Mouse (Mus musculus): ENCODE results near the gene Macrod1.

The Macrod1 gene

GRCm38 (mm10) chr19:7142207-7142915, 85.8 kb downstream of the Macrod1 start:
- no peak for DNase-seq (ENCODE audit: low spot score in 2 of 2)

GRCm38 (mm10) chr19:7143854-7144253, 87.2 kb downstream of the Macrod1 start:
- peak; percentile 73 to 87 for DNase-seq (ENCODE audit: low spot score in 2 of 2)

GRCm38 (mm10) chr19:7144458-7144857, 87.8 kb downstream of the Macrod1 start:
- DNase-seq (ENCODE audit: low spot score in 2 of 2): no peak

- no peak for DNase-seq (ENCODE audit: low spot score in 2 of 2)
Observed at GRCm38 (mm10) chr19:7146376-7146775, 89.8 kb downstream of the Macrod1 start.

GRCm38 (mm10) chr19:7148096-7148495, 91.5 kb downstream of the Macrod1 start:
- DNase-seq (ENCODE audit: low spot score in 2 of 2): no peak

GRCm38 (mm10) chr19:7148541-7149085, 92.0 kb downstream of the Macrod1 start:
- DNase-seq (ENCODE audit: low spot score in 2 of 2): no peak

GRCm38 (mm10) chr19:7149158-7149685, 92.6 kb downstream of the Macrod1 start:
- no peak for DNase-seq (ENCODE audit: low spot score in 2 of 2)

GRCm38 (mm10) chr19:7151300-7151926, 94.8 kb downstream of the Macrod1 start:
- DNase-seq (ENCODE audit: low spot score in 2 of 2): no peak

- no peak for DNase-seq (ENCODE audit: low spot score in 2 of 2)
Observed at GRCm38 (mm10) chr19:7151927-7152653, 95.5 kb downstream of the Macrod1 start.

- no peak for DNase-seq (ENCODE audit: low spot score in 2 of 2)
Observed at GRCm38 (mm10) chr19:7153232-7153631, 96.6 kb downstream of the Macrod1 start.

GRCm38 (mm10) chr19:7155196-7155595, 98.6 kb downstream of the Macrod1 start:
- no peak for DNase-seq (ENCODE audit: low spot score in 2 of 2)

GRCm38 (mm10) chr19:7157734-7158133, 101.1 kb downstream of the Macrod1 start:
- DNase-seq (ENCODE audit: low spot score in 2 of 2): no peak

- DNase-seq (ENCODE audit: low spot score in 2 of 2): peak in 1 of 2 experiments; percentile 28
Observed at GRCm38 (mm10) chr19:7160151-7160906, 103.7 kb downstream of the Macrod1 start.

GRCm38 (mm10) chr19:7161064-7161463, 104.5 kb downstream of the Macrod1 start:
- DNase-seq (ENCODE audit: low spot score in 2 of 2): no peak

- DNase-seq (ENCODE audit: low spot score in 2 of 2): no peak
Observed at GRCm38 (mm10) chr19:7164238-7164637, 107.6 kb downstream of the Macrod1 start.

GRCm38 (mm10) chr19:7164820-7165323, 108.3 kb downstream of the Macrod1 start:
- no peak for DNase-seq (ENCODE audit: low spot score in 2 of 2)

GRCm38 (mm10) chr19:7165509-7166199, 109.0 kb downstream of the Macrod1 start:
- no peak for DNase-seq (ENCODE audit: low spot score in 2 of 2)

- no peak for DNase-seq (ENCODE audit: low spot score in 2 of 2)
Observed at GRCm38 (mm10) chr19:7166200-7166711, 109.6 kb downstream of the Macrod1 start.

GRCm38 (mm10) chr19:7166767-7167166, 110.2 kb downstream of the Macrod1 start:
- no peak for DNase-seq (ENCODE audit: low spot score in 2 of 2)

- no peak for DNase-seq (ENCODE audit: low spot score in 2 of 2)
Observed at GRCm38 (mm10) chr19:7168423-7168822, 111.8 kb downstream of the Macrod1 start.

Measured in spleen, postnatal 4 days (tissue).